Mouse (Mus musculus) G1E (cell line): ENCODE measurements around the gene Tmco4. TPM values are rescaled to one million over a fixed set of nuclear protein-coding genes. Genes with fewer than 3 reads are reported as not detected.

Experiments used
- ATAC-seq: 2 replicates; pipeline ENCODE4 v1.8.0; 2016; ENCODE audit warnings: mild to moderate bottlenecking; ENCODE audit not compliant: insufficient number of reproducible peaks, poor library complexity, low FRiP score, severe bottlenecking; ENCODE audit errors: extremely low read depth
- DNase-seq: peaks from one replicate; pipeline ENCODE4 v3.0.0; 2012; ENCODE audit warnings: low spot score
- H3K27me3 ChIP-seq: 2 replicates; pipeline ENCODE4 v1.6.1; 2012; ENCODE audit warnings: mild to moderate bottlenecking, low read length, inconsistent platforms; ENCODE audit not compliant: insufficient read depth
- H3K36me3 ChIP-seq: replicated peaks from 2 replicates; pipeline ENCODE3; 2012; ENCODE audit warnings: mild to moderate bottlenecking, inconsistent platforms
- H3K4me1 ChIP-seq: 2 replicates; pipeline ENCODE4 v1.6.1; 2012; ENCODE audit warnings: low read depth, low read length, inconsistent platforms, mixed read lengths; ENCODE audit not compliant: insufficient read depth
- H3K4me3 ChIP-seq: 2 replicates; pipeline ENCODE4 v1.5.1; 2012; ENCODE audit warnings: low read depth, mild to moderate bottlenecking, inconsistent platforms, low read length, moderate library complexity, mixed read lengths
- H3K9me3 ChIP-seq: replicated peaks from 2 replicates; pipeline ENCODE4 v1.6.1; 2012; ENCODE audit warnings: inconsistent platforms
- CTCF ChIP-seq: IDR thresholded peaks from 2 replicates; pipeline ENCODE4 v1.5.1; 2012; ENCODE audit warnings: low read depth, low read length, inconsistent platforms, mixed read lengths
- GATA1 ChIP-seq: IDR thresholded peaks from 2 replicates; pipeline ENCODE4 v1.6.1; 2012; ENCODE audit warnings: borderline replicate concordance, low read length, inconsistent platforms, mixed read lengths
- GATA2 ChIP-seq: IDR thresholded peaks from 2 replicates; pipeline ENCODE4 v1.6.1; 2012; ENCODE audit warnings: low read depth, low read length, inconsistent platforms, borderline replicate concordance
- POLR2AphosphoS5 ChIP-seq: IDR thresholded peaks from 2 replicates; pipeline ENCODE4 v1.6.1; 2012; ENCODE audit warnings: low read depth, low read length, inconsistent platforms; ENCODE audit not compliant: insufficient replicate concordance
- TAL1 ChIP-seq: conservative IDR thresholded peaks from 2 replicates; pipeline ENCODE4 v1.6.1; 2012; ENCODE audit warnings: low read depth, low read length, inconsistent platforms, mixed read lengths
- polyA plus RNA-seq: library from polyadenylated mRNA; stranded (reverse); fragments of >175 nt; gene quantifications from 2 replicates; pipeline ENCODE4 v1.2.3, GENCODE M21; 2012
- total RNA-seq, 2 experiments: library from RNA; stranded (forward) in 1 of 2; stranded (reverse) in 1 of 2; fragments of 200-1000 nt in 1 of 2; fragments of >200 nt in 1 of 2; fragmentation: Nextera tagmentation in 1 of 2; gene quantifications; 2 replicates each; pipeline ENCODE4 v1.2.3; 2014 to 2017

The Tmco4 gene
- total and polyA plus RNA-seq, 3 experiments, result 11.6 to 19.8 (median 16.5) TPM

DNA sequence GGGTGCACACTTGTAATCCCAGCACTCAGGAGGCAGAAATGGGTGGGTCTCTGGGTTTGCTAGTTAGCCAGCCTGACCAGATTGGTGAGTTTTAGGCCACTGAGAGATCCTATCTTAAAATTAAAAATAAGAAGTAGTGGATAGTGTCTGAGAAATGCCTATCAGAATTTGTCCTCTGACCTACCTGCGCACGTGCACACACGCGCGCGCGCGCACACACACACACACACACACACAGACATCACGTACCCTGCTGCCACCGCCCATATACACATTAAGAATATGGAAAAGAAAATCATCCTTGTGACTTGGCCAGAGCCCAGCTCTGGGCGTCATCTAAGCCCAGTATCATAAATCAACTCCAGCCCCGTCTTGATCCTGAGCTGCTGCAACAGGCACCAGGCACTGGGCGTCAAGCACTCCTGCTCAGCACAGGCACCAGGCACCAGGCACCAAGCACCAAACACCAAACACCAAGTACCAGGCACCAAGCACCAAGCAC is 38.6 kb downstream of the Tmco4 start:
- TF ChIP-seq POLR2AphosphoS5 (no peak), GATA1 (no peak)

DNA sequence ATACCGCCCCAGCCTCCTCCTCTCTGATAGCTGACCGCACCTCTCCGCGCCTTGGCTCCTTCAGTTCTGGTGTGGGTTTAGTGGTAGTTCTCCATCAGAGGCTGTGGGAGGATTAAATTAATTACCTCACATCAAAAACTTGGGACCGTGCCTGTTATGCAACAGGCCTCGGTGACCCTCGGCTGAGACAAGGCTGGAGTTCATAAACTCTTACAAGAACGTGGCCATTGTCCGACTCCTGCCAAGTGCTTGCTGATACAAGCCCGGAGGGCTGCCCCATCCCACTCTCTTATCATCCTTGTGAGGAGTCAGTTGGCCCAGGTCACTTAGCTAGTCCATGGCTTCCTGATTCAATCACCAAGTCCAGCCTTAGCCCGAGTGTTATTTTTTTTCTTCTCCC is 40.6 kb downstream of the Tmco4 start:
- no peak for TF ChIP-seq GATA2
- TF ChIP-seq POLR2AphosphoS5, result no peak
- TF ChIP-seq TAL1, result no peak
- TF ChIP-seq CTCF, result no peak
- no peak for TF ChIP-seq GATA1
- Histone ChIP-seq H3K4me1 (no peaks in the 10 kb centered on the region), H3K36me3 (peaks cover 89% of the 10 kb centered on the region), H3K4me3 (no peak overlapping the region), H3K27me3 (no peaks in the 10 kb centered on the region), H3K9me3 (peaks cover 11% of the 10 kb centered on the region)
- DNase-seq (no peak), ATAC-seq (no peak)

More for the DNA sequence above, 38.6 kb downstream of the Tmco4 start:
- H3K27me3 ChIP-seq, result no peaks in the 10 kb centered on the region
- peaks cover 92% of the 10 kb centered on the region for H3K36me3 ChIP-seq
- no peaks in the 10 kb centered on the region for H3K4me1 ChIP-seq
- peaks cover 11% of the 10 kb centered on the region for H3K9me3 ChIP-seq
- ATAC-seq (no peak), DNase-seq (no peak)
- H3K4me3 ChIP-seq, result no peak overlapping the region

DNA sequence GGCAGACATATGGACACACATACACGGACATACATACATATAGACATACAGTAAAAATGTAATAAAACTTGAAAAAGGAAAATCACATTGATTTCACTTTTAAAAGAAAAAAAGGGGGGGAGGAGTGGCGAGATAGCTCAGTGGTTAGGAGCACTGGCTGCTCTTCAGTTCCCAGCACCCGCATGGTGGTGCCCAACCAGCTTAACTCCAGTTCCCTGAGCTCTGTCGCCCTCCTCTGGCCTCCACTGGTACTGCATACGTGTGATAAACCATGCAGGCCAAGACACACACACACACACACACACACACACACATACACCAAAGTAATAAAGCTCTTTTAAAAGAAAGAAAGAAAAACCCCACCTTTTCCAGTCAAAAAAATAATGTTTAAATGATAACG is 42.1 kb downstream of the Tmco4 start:
- DNase-seq, result no peak
- Histone ChIP-seq H3K36me3 (peaks cover 92% of the 10 kb centered on the region), H3K4me1 (peaks cover 5% of the 10 kb centered on the region), H3K4me3 (no peak overlapping the region), H3K9me3 (peaks cover 11% of the 10 kb centered on the region), H3K27me3 (no peaks in the 10 kb centered on the region)
- no peak for ATAC-seq
- TF ChIP-seq GATA2 (no peak), CTCF (0 out of 2 replicates have a peak, but pooled peaks have one; percentile 34)

DNA sequence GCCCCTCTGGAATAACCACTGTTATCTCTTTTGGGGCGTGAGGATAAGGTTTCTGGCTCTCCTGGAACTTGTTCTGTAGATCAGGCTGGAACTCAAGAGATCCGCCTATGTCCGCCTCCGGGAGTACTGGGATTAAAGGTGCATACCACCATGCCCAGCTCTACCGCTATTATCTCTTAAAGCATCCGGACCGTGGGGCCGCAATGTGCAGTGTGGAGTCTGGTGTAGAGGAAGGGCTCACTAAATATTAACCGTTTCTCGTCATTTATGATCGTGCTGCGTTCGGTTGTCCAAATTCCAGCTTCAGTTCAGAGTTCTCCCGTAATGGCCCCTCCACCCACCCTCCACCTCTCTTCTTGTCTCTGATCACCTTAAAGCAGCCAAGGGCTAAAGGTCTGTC is 45.7 kb downstream of the Tmco4 start:
- H3K36me3 ChIP-seq, result peaks cover 91% of the 10 kb centered on the region
- ATAC-seq, result no peak

DNA sequence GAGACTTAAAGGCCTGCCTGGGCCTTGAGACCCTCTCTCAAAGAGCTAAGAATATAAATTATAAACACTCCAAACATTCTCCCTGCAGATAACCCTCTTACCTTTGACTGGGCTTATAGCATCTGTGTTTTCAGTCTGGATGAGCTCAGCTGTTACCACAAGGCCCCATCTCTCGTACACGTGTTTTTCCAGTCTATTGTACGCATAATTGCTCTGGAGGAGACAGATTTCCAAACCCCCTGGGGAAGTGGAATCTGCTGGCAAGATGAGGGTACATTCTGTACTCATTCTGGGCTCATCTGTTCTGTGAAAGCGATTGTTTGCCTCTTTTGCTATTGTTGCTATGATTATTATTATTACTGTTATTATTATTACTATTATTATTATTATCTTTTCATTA is 46.3 kb downstream of the Tmco4 start:
- H3K27me3 ChIP-seq, result no peaks in the 10 kb centered on the region

More for the DNA sequence above, 45.7 kb downstream of the Tmco4 start:
- Histone ChIP-seq H3K27me3 (no peaks in the 10 kb centered on the region), H3K4me1 (peaks cover 10% of the 10 kb centered on the region), H3K9me3 (peaks cover 11% of the 10 kb centered on the region), H3K4me3 (no peak overlapping the region)
- TF ChIP-seq CTCF (no peak), GATA2 (no peak), POLR2AphosphoS5 (no peak), TAL1 (no peak), GATA1 (no peak)
- no peak for DNase-seq

DNA sequence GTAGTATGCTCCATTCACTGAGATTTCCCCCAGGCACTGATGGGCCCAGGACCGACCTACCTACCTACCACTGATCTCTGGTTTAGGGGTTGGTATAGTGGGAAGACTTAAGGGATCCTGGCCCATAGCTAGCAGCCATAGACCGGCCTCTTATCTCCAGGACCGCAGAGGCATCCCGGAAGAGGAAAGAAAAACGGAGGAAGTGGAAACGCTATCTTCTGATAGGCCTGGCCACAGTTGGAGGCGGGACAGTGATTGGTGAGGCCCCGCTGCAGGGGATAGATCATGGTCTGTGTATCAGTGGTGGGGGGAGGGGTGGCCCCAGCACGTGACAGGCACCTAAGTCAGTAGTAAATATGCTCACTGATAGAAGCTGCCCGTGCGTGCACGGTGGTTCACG is 46.7 kb downstream of the Tmco4 start:
- Histone ChIP-seq H3K27me3 (no peaks in the 10 kb centered on the region), H3K36me3 (peaks cover 91% of the 10 kb centered on the region), H3K9me3 (peaks cover 5% of the 10 kb centered on the region; the same call in 1 of the 2 replicates), H3K4me1 (peaks cover 10% of the 10 kb centered on the region), H3K4me3 (no peak overlapping the region)
- ATAC-seq (peak; percentile 49), DNase-seq (peak; percentile 21)
- TF ChIP-seq TAL1, result no peak
- no peak for TF ChIP-seq GATA2
- no peak for TF ChIP-seq CTCF
- no peak for TF ChIP-seq GATA1
- TF ChIP-seq POLR2AphosphoS5, result no peak

More for the DNA sequence above, 46.3 kb downstream of the Tmco4 start:
- H3K36me3 ChIP-seq, result peaks cover 91% of the 10 kb centered on the region
- peaks cover 10% of the 10 kb centered on the region for H3K4me1 ChIP-seq
- no peak for TF ChIP-seq POLR2AphosphoS5
- TF ChIP-seq CTCF, result no peak
- no peak for TF ChIP-seq TAL1
- no peak for TF ChIP-seq GATA2
- TF ChIP-seq GATA1, result no peak
- H3K9me3 ChIP-seq, result peaks cover 9% of the 10 kb centered on the region
- ATAC-seq (no peak), DNase-seq (no peak)
- H3K4me3 ChIP-seq, result no peak overlapping the region

GRCm38 (mm10) chr4:139020385-139020784 is 47.7 kb downstream of the Tmco4 start:
- no peak for TF ChIP-seq POLR2AphosphoS5
- TF ChIP-seq CTCF, result no peak
- no peak for TF ChIP-seq GATA1
- no peak for TF ChIP-seq TAL1
- no peak for TF ChIP-seq GATA2
- Histone ChIP-seq H3K4me3 (no peak overlapping the region), H3K36me3 (peaks cover 88% of the 10 kb centered on the region), H3K27me3 (no peaks in the 10 kb centered on the region), H3K9me3 (no peaks in the 10 kb centered on the region), H3K4me1 (peaks cover 10% of the 10 kb centered on the region)
- no peak for DNase-seq
- no peak for ATAC-seq
